In genomic region chr13:12160121-12160475, GRCm38 (mm10) we compare ENCODE assay signal across 9 mouse cellular contexts. TPM values are rescaled to one million over a fixed set of nuclear protein-coding genes. Genes with fewer than 3 reads are reported as not detected.
A peak's percentile ranks its signal among the peaks of the same experiment; 100 is the strongest.
DNase-seq lines count a peak whose midpoint lies in the region; ATAC-seq lines count a peak whose summit lies in the region.
"Had no signal": no experiment of that assay in that cellular context is flagged by ENCODE, and none has a peak within 500 bp of the region (broad histone marks: within the 10 kb centered on the region; RNA-seq: fewer than 3 reads in every experiment).

No protein-coding gene starts in this region.

- H3K36me3 ChIP-seq in kidney, embryonic 16.5 days (ENCODE audit: insufficient read depth, low read length): no peaks in the 10 kb centered on the region

- H3K9me3 ChIP-seq in kidney, embryonic 16.5 days (ENCODE audit: low read length): no peaks in the 10 kb centered on the region

- 0 out of 2 replicates have a peak, but pooled peaks cover 8% of the 10 kb centered on the region for H3K4me1 ChIP-seq in kidney, embryonic 16.5 days (ENCODE audit: insufficient read depth, low read length)

- H3K27me3 ChIP-seq in kidney, embryonic 16.5 days (ENCODE audit: insufficient read depth, low read length): no peaks in the 10 kb centered on the region

- intact Hi-C loops in heart, postnatal 25 days (cut with DNase I): no loop called here

- H3K4me2 ChIP-seq in kidney, embryonic 16.5 days (replicated peaks; ENCODE audit: low read depth, low read length): no peak overlapping the region

- H3K27ac ChIP-seq in kidney, embryonic 16.5 days (ENCODE audit: low read length): no peak overlapping the region

- peak; percentile 74 for DNase-seq in kidney, adult 11 months
- peak; percentile 82 to 94 for DNase-seq in adrenal gland, adult (ENCODE audit: inconsistent age in 2 of 2, low spot score in 1 of 2)
- DNase-seq in cerebellum, postnatal 10 days: peak; percentile 83 to 89
- peak; percentile 5 for DNase-seq in heart, postnatal 25 days (ENCODE audit: low spot score)
- DNase-seq in retina, embryonic 14.5 days (ENCODE audit: low spot score): no peak
- DNase-seq in thymus, adult 18-20 months: no peak
- no peak for DNase-seq in layer of hippocampus, adult 11-12 months (ENCODE audit: low spot score)

- no peak overlapping the region for H3K4me3 ChIP-seq in kidney, embryonic 16.5 days (ENCODE audit: low read length)
- H3K4me3 ChIP-seq: myocyte had no signal

- ATAC-seq in kidney, embryonic 16.5 days (ENCODE audit: low FRiP score, low TSS enrichment): no peak

- WGBS in kidney, embryonic 16.5 days: 56% methylated on average over 3 of the region's 3 CpGs

- no peak overlapping the region for H3K9ac ChIP-seq in kidney, embryonic 16.5 days (replicated peaks; ENCODE audit: low read length)

RNA-seq across cellular contexts. Expression of gene Ryr2, which starts 53.4 kb away (rescaled TPM):
- polyA plus RNA-seq in kidney, embryonic 16.5 days (2015; fragmentation: Nextera tagmentation; extraction: Ambion mirVana): 0.19 and 0.42 TPM in 2 replicates
- 1,000 to 10,000 TPM in 1 of 2 experiments, 100 to 1,000 TPM in 1; 936 to 1,019 TPM for total RNA-seq in heart, postnatal 25 days (2021)
- polyA plus RNA-seq: myocyte had no signal

Comparison
In these comparisons a context has a peak if more than half of its experiments do, and no peak if none do; other contexts are left out.
1. DNase-seq: peak in kidney, adult 11 months (single experiment), adrenal gland, adult (2 of 2), cerebellum, postnatal 10 days (2 of 2) and heart, postnatal 25 days (single experiment); none in retina, embryonic 14.5 days (single experiment), thymus, adult 18-20 months (0 of 2) and layer of hippocampus, adult 11-12 months (single experiment).